Mouse (Mus musculus) layer of hippocampus, adult 9-11 months (tissue): Measurements from ENCODE around the gene Gdf3.
A peak's percentile ranks its signal among the peaks of the same experiment; 100 is the strongest.

Experiments used
- DNase-seq: peaks from one replicate; pipeline ENCODE4 v3.0.0; 2022

The Gdf3 gene

DNA sequence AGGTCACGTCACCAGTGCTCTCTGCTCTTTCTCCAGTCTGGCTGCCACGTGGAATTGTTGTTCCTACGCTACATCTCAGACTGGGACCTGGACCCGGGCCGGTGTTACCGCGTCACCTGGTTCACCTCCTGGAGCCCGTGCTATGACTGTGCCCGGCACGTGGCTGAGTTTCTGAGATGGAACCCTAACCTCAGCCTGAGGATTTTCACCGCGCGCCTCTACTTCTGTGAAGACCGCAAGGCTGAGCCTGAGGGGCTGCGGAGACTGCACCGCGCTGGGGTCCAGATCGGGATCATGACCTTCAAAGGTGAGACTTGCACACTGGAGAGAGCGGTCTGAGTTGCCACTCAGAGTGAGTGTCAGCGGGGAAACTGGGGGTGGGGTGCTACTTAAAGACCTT is 48.9 kb downstream of the Gdf3 start:
- no peak for DNase-seq

GRCm38 (mm10) chr6:122560427-122560826 is 49.5 kb downstream of the Gdf3 start:
- DNase-seq: peak; percentile 32

GRCm38 (mm10) chr6:122556959-122557561 is 52.8 kb downstream of the Gdf3 start:
- DNase-seq: peak; percentile 70
